Mouse (Mus musculus) stomach, embryonic 16.5 days (tissue): ENCODE measurements around the gene Ier5. TPM values are rescaled to one million over a fixed set of nuclear protein-coding genes. Genes with fewer than 3 reads are reported as not detected.

ENCODE experiments used
- polyA plus RNA-seq: library from polyadenylated mRNA; unstranded; fragments of >200 nt; fragmentation: Nextera tagmentation; extraction: Ambion mirVana; gene quantifications from 2 replicates; pipeline ENCODE4 v1.2.1, GENCODE M21; 2015

The Ier5 gene
- polyA plus RNA-seq, 1 experiment from 2014 or later: 2.5 TPM

Other genes starting within 250 kb of the Ier5 start
- 0.92 and 1.2 TPM in 2 replicates for gene Cacna1e, start 215.1 kb downstream of the Ier5 start, polyA plus RNA-seq
- gene Mr1, start 47.2 kb upstream of the Ier5 start, polyA plus RNA-seq: 8.4 and 9.1 TPM in 2 replicates
- 45.7 and 49.4 TPM in 2 replicates for gene Stx6, start 59.1 kb upstream of the Ier5 start, polyA plus RNA-seq
- 2.5 and 3.3 TPM in 2 replicates for gene BC034090, start 144.8 kb upstream of the Ier5 start, polyA plus RNA-seq